Mouse (Mus musculus): ENCODE data around the gene Nptn. TPM values are rescaled to one million over a fixed set of nuclear protein-coding genes. Genes with fewer than 3 reads are reported as not detected.

The Nptn gene
- polyA plus RNA-seq, 1 experiment from 2014 or later: 96.4 TPM

DNA sequence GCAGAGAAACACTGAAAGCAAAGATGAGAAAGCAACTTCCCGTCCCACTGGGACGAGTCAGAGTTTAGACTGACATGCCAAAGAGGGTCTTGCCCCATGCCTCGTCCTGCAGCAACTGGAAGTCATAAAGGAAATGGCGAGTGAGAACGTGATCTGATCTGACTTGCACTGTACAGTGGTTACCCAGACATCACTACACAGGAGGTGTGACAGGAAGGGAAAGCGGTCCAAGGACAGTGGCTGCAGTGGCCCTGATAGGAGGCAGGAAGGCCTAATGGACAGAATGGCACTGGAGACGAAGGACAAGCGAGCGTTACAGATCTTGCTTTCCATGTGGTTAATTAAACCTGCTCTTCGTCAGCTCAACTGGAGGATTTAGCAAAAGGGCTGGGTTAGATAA, 103.2 kb downstream of the Nptn start:
- no peak for DNase-seq (ENCODE audit: low spot score)

DNA sequence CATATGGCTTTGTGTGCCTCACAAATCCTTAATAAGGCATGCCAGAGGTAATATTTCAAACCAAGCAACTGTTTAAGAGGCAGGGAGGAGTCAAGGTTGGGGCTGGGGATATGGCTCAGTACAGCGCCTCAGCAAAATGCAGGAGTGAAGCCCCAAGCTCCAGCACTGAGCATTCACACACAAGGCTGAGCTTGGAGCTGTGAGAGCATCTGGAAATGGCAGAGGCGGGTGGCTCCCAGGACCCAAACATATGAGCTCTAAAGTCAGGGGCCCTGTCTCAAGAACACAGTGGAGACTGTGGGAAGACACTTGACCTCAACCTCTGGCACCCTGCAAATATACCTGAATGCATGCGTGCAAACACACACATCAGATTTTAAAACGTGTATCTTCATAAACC, 106.0 kb downstream of the Nptn start:
- no peak for DNase-seq (ENCODE audit: low spot score)

DNA sequence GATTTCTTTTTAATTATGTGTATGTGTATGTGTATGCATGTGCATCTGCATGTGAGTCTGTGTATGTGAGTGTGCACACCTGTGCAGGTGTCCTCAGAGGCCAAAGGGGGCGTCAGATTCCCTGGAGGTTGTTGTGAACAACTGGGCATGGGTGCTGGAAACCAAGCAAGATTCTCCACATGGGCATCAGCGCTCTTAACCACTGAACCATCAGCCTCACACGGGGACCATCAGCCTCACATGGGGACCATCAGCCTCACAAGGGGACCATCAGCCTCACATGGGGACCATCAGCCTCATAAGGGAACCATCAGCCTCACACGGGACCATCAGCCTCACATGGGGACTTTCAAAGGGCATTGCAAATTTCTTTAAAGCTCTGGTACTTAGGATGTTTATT, 108.7 kb downstream of the Nptn start:
- DNase-seq (ENCODE audit: low spot score): no peak

DNA sequence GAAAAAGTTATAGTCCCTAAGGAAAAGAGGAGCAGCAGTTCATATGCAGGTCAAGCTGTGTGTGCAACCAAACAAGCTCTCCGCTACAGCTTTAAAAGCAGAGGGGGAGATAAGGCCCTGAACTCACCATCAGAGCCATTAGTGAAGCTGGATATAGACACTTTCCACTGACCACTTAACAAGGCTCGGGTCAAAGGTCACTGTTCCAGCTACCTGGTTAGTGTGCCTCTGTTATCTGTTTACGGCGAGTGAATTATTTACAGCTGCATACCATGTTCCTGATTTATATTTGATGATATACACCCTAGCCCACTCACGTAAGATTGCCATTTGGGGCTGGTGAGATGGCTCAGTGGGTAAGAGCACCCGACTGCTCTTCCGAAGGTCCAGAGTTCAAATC, 109.4 kb downstream of the Nptn start:
- DNase-seq (ENCODE audit: low spot score): no peak

DNA sequence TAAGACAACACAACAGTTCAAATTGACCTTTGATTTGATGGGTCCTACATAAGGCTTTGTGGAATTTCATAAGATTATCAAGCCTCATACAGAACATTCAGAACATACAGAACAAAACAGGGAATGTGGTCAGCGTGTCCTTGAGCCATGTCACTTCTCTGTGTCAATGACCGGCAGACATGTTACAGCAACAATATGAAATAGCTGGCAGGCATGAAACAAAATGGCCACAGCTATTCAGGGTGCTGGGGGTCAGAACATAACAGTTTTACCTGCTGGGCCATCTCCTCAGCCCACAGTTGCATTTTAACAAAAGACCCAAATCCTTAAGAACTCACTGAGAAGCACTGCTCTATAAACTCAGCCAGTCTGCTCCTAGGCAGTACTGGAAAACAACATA, 116.4 kb downstream of the Nptn start:
- no peak for DNase-seq (ENCODE audit: low spot score)

DNA sequence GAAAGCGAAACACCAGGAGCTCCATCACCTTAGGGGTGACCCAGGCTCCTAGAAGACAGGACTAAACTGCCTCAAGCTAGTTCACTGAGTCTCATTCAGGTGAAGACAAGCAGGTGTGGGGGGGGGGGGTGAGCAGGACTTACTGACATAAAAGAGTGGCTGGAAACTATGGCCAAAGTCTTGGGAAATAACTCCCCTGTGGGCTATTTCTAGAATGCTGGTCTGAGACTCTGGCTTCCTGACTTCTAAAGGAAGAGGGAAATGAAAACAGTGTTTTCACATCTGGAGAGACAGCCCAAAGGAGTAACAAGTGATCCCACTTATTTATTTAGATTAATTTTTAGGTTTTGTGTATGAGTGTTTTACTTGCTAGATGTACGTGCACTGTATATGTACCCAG, 119.7 kb downstream of the Nptn start:
- DNase-seq (ENCODE audit: low spot score): no peak

DNA sequence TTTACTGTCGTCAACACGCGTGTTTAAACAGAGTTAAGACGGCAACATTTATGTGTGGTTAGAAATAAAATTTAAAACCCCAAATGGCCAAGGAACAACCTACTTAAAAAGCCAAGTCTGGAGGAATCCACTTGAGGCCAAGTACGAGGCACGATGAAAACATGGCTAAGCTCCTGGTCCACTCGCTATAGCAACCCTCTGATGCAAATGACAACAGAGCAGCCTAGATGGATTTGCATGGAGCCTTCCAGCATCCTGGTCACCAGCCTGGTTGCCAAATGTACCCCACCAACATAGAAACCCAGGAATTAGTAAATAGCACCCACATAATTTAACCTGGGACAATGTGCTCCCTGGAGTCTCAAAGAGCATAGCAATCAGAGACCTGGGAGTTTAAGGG, 121.7 kb downstream of the Nptn start:
- no peak for DNase-seq (ENCODE audit: low spot score)

DNA sequence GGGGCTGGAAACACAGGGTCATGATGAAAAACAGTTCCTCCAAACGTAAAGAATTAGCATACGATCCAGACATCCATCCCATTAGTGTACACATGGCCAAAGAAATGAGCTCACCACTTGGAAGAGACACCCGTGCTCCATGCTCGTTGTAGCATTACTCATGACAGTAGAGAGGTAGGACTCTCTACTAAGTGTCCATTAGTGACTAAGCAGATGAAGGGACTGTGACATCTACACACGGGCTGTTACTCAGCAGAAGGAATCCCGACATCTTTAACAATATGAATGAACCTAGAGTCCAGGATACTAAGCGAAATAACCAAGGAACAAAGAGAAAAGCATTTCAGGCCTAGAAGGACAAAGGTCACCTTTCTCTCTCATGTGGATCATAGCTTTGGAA, 124.0 kb downstream of the Nptn start:
- DNase-seq (ENCODE audit: low spot score): no peak

Other genes starting within 250 kb of the Nptn start
- not detected in 2 replicates for gene Tbc1d21, start 211.8 kb upstream of the Nptn start, polyA plus RNA-seq (2015; fragmentation: Nextera tagmentation; extraction: Ambion mirVana)
- gene Insyn1, start 93.6 kb upstream of the Nptn start, polyA plus RNA-seq (2015; fragmentation: Nextera tagmentation; extraction: Ambion mirVana): 0.60 and 0.64 TPM in 2 replicates
- gene Cd276, start 26.8 kb upstream of the Nptn start, polyA plus RNA-seq (2015; fragmentation: Nextera tagmentation; extraction: Ambion mirVana): 2.6 and 2.9 TPM in 2 replicates
- gene Rec114, start 161.7 kb downstream of the Nptn start, polyA plus RNA-seq (2015; fragmentation: Nextera tagmentation; extraction: Ambion mirVana): 1.9 and 2.4 TPM in 2 replicates
- gene Hcn4, start 241.2 kb downstream of the Nptn start, polyA plus RNA-seq (2015; fragmentation: Nextera tagmentation; extraction: Ambion mirVana): 0.17 and 0.22 TPM in 2 replicates